Comparison of ENCODE assay signal across 8 mouse cellular contexts in the genomic region with DNA sequence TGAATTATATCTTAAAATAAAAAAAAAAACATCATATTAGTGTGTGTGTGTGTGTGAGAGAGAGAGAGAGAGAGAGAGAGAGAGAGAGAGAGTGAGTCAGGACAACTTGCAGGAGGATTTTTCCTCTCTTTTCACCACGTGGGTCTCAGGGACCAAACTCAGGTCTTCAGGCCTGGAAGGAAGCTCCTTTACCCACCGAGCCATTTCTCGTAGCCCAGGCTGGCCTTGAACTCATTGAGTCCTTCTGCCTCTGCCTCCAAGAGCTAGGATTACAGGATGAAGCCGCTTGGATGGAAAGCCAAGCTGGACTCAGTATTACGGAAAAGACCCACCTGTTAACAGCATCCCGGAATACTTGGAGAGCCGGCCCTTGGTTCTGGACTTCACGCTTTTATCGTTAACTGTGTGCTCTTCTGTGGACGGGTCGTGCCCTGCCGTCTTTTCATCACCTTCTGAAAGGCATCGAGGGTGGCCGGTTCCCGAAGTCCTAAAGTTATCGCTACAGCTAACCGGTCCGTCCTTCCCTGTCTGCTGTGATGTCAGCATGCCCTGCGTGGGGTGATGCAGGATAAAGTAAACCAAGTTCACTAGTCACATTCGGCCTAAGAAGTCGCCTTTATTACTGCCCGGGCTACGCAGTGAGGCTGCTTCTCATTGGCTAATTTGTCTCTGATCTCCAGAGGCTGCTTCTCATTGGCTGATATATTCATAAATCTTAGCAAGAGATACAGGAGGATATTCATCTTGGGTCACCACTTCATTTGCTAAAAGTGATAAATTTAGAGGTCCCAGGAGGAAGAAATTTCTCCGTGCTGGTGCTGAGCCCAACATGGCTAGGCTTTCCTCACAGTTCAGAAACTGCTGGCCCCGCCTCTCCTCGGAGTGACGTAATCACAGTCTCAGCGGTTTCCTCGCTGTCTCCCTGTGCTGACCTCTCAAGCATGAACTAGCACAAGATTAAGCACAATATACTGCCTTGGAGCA. TPM values are rescaled to one million over a fixed set of nuclear protein-coding genes. Genes with fewer than 3 reads are reported as not detected.
DNase-seq lines count a peak whose midpoint lies in the region; ATAC-seq and TF ChIP-seq lines count a peak whose summit lies in the region.

No protein-coding gene starts in this region.

- TF ChIP-seq POLR2A in liver, adult 2 months (IDR thresholded peaks at IDR 0.05; ENCODE audit: extremely low read depth, insufficient read depth, low read length) = no peak

- 0 out of 2 replicates have a peak, but pooled peaks cover 5% of the 10 kb centered on the region for H3K4me1 ChIP-seq in hindbrain, postnatal 0 days (ENCODE audit: insufficient read depth, low read length)
- H3K4me1 ChIP-seq in liver, adult 2 months (ENCODE audit: control insufficient read depth, insufficient read depth, low read length) = peaks cover 4% of the 10 kb centered on the region; the same call in 1 of the 2 replicates
- no peaks in the 10 kb centered on the region for H3K4me1 ChIP-seq in midbrain, postnatal 0 days (ENCODE audit: insufficient read depth, low read length)
- H3K4me1 ChIP-seq in stomach, embryonic 15.5 days = peaks cover 3% of the 10 kb centered on the region; the same call in 1 of the 2 replicates

- peak; percentile 87 for ATAC-seq in hindbrain, postnatal 0 days
- peak; percentile 72; the same call in 1 of the 2 replicates for ATAC-seq in midbrain, postnatal 0 days (ENCODE audit: low FRiP score)
- peak; percentile 87 for ATAC-seq in stomach, embryonic 15.5 days (ENCODE audit: insufficient read depth, low FRiP score, low read depth)

- TF ChIP-seq CTCF in hindbrain, postnatal 0 days (IDR thresholded peaks at IDR 0.05; ENCODE audit: low read depth) = no peak
- no peak for TF ChIP-seq CTCF in liver, adult 2 months (IDR thresholded peaks at IDR 0.05; ENCODE audit: low read depth, low read length)
- TF ChIP-seq CTCF in midbrain, postnatal 0 days (IDR thresholded peaks at IDR 0.05) = no peak

- peak overlapping the region; percentile 43 for H3K4me3 ChIP-seq in hindbrain, postnatal 0 days (ENCODE audit: low read length)
- H3K4me3 ChIP-seq in liver, adult 2 months (ENCODE audit: insufficient read depth, low read depth, low read length) = peak overlapping the region; percentile 20
- H3K4me3 ChIP-seq in midbrain, postnatal 0 days (ENCODE audit: low read depth, low read length) = peak overlapping the region; percentile 36
- peak overlapping the region; percentile 47 for H3K4me3 ChIP-seq in stomach, embryonic 15.5 days (replicated peaks)

- peak overlapping the region; percentile 32; the same call in 1 of the 2 replicates for H3K27ac ChIP-seq in hindbrain, postnatal 0 days
- H3K27ac ChIP-seq in liver, adult 2 months (replicated peaks; ENCODE audit: insufficient read depth, low read depth, low read length) = no peak overlapping the region
- no peak overlapping the region for H3K27ac ChIP-seq in midbrain, postnatal 0 days (ENCODE audit: low read depth, low read length)
- H3K27ac ChIP-seq in stomach, embryonic 15.5 days = peak overlapping the region; percentile 51

- DNase-seq in urinary bladder, adult 18-20 months (ENCODE audit: low spot score in 2 of 2) = peak; percentile 43 to 44
- no peak for DNase-seq in urinary bladder, postnatal 10 days (ENCODE audit: low spot score)
- peak; percentile 50 for DNase-seq in cerebellum, adult 9-11 months
- DNase-seq in gastrocnemius, adult 8-10 months (ENCODE audit: low spot score in 2 of 2) = peak; percentile 53 to 66
- DNase-seq in hindbrain, postnatal 0 days (ENCODE audit: low spot score) = peak; percentile 74
- peak; percentile 58 for DNase-seq in liver, adult 2 months (ENCODE audit: extremely low read depth, low read depth, low spot score)
- peak; percentile 69 for DNase-seq in midbrain, postnatal 0 days (ENCODE audit: low spot score)

- H3K4me2 ChIP-seq in hindbrain, postnatal 0 days (ENCODE audit: low read depth, low read length) = peak overlapping the region; percentile 65
- peak overlapping the region; percentile 60 for H3K4me2 ChIP-seq in midbrain, postnatal 0 days (ENCODE audit: low read depth, low read length, poor library complexity, severe bottlenecking)
- peak overlapping the region; percentile 65 for H3K4me2 ChIP-seq in stomach, embryonic 15.5 days

- no peaks in the 10 kb centered on the region for H3K27me3 ChIP-seq in hindbrain, postnatal 0 days (ENCODE audit: insufficient read depth, low read length)
- H3K27me3 ChIP-seq in liver, adult 2 months (ENCODE audit: control insufficient read depth, insufficient read depth, low read length) = no peaks in the 10 kb centered on the region
- no peaks in the 10 kb centered on the region for H3K27me3 ChIP-seq in midbrain, postnatal 0 days (ENCODE audit: insufficient read depth, low read length)
- no peaks in the 10 kb centered on the region for H3K27me3 ChIP-seq in stomach, embryonic 15.5 days (replicated peaks)

- H3K9me3 ChIP-seq in hindbrain, postnatal 0 days (ENCODE audit: low read length) = no peaks in the 10 kb centered on the region
- H3K9me3 ChIP-seq in midbrain, postnatal 0 days (ENCODE audit: low read length) = no peaks in the 10 kb centered on the region
- no peaks in the 10 kb centered on the region for H3K9me3 ChIP-seq in stomach, embryonic 15.5 days

- H3K79me2 ChIP-seq in liver, adult 2 months (ENCODE audit: control insufficient read depth, insufficient read depth, low read length) = no peaks in the 10 kb centered on the region

- H3K36me3 ChIP-seq in hindbrain, postnatal 0 days (ENCODE audit: insufficient read depth, low read length) = no peaks in the 10 kb centered on the region
- H3K36me3 ChIP-seq in liver, adult 2 months (ENCODE audit: control insufficient read depth, insufficient read depth, low read length) = no peaks in the 10 kb centered on the region
- H3K36me3 ChIP-seq in midbrain, postnatal 0 days (ENCODE audit: insufficient read depth, low read length) = no peaks in the 10 kb centered on the region
- H3K36me3 ChIP-seq in stomach, embryonic 15.5 days = no peaks in the 10 kb centered on the region

- peak overlapping the region; percentile 48 for H3K9ac ChIP-seq in hindbrain, postnatal 0 days (replicated peaks; ENCODE audit: low read length)
- peak overlapping the region; percentile 20; the same call in 1 of the 2 replicates for H3K9ac ChIP-seq in liver, adult 2 months (ENCODE audit: low read depth, low read length)
- peak overlapping the region; percentile 36; the same call in 1 of the 2 replicates for H3K9ac ChIP-seq in midbrain, postnatal 0 days (replicated peaks; ENCODE audit: low read length, poor library complexity, severe bottlenecking)
- 0 out of 2 replicates have a peak overlapping the region, but pooled peaks have one; percentile 9 for H3K9ac ChIP-seq in stomach, embryonic 15.5 days

- 15% methylated on average over 29 of the region's 29 CpGs for WGBS in hindbrain, postnatal 0 days
- 18% methylated on average over 29 of the region's 29 CpGs for WGBS in liver, adult 2 months
- WGBS in midbrain, postnatal 0 days = 18% methylated on average over 29 of the region's 29 CpGs
- 20% methylated on average over 29 of the region's 29 CpGs for WGBS in stomach, embryonic 15.5 days

RNA-seq across cellular contexts. Expression of gene Ulk4, which starts 8.6 kb away (rescaled TPM):
- total RNA-seq in gastrocnemius, adult 8-10 months (2022) = under 1 TPM in 1 of 4 experiments, not detected in 3; 0.44 TPM
- total RNA-seq in hindbrain, postnatal 0 days (2014; rRNA removed) = 8.9 and 20.0 TPM in 2 replicates
- polyA plus RNA-seq in hindbrain, postnatal 0 days (2015; fragmentation: Nextera tagmentation; extraction: Ambion mirVana) = 76.3 and 80.8 TPM in 2 replicates
- total RNA-seq in liver, adult 2 months (2014; rRNA removed) = under 0.01 and 0.20 TPM in 2 replicates
- polyA plus RNA-seq in liver, adult 2 months (2012; rRNA removed) = 0.07 and 0.24 TPM in 2 replicates
- total RNA-seq in midbrain, postnatal 0 days (2014; rRNA removed) = 8.1 and 8.6 TPM in 2 replicates
- 68.0 and 80.0 TPM in 2 replicates for polyA plus RNA-seq in midbrain, postnatal 0 days (2015; fragmentation: Nextera tagmentation; extraction: Ambion mirVana)
- polyA plus RNA-seq in stomach, embryonic 15.5 days (2015; fragmentation: Nextera tagmentation; extraction: Ambion mirVana) = 153 and 179 TPM in 2 replicates

RNA-seq across cellular contexts. Expression of gene Trak1, which starts 11.7 kb away (rescaled TPM):
- 100 to 1,000 TPM; 133 to 200 (median 169) TPM for total RNA-seq in gastrocnemius, adult 8-10 months (2022)
- 129 and 170 TPM in 2 replicates for total RNA-seq in hindbrain, postnatal 0 days (2014; rRNA removed)
- polyA plus RNA-seq in hindbrain, postnatal 0 days (2015; fragmentation: Nextera tagmentation; extraction: Ambion mirVana) = 55.7 and 57.8 TPM in 2 replicates
- total RNA-seq in liver, adult 2 months (2014; rRNA removed) = 50.3 and 56.6 TPM in 2 replicates
- 58.8 and 61.2 TPM in 2 replicates for polyA plus RNA-seq in liver, adult 2 months (2012; rRNA removed)
- total RNA-seq in midbrain, postnatal 0 days (2014; rRNA removed) = 107 and 154 TPM in 2 replicates
- 58.7 and 61.6 TPM in 2 replicates for polyA plus RNA-seq in midbrain, postnatal 0 days (2015; fragmentation: Nextera tagmentation; extraction: Ambion mirVana)
- 20.7 and 21.3 TPM in 2 replicates for polyA plus RNA-seq in stomach, embryonic 15.5 days (2015; fragmentation: Nextera tagmentation; extraction: Ambion mirVana)

Comparison
In these comparisons a context has a peak if more than half of its experiments do, and no peak if none do; other contexts are left out.
1. H3K27ac ChIP-seq: peak in hindbrain, postnatal 0 days (single experiment) and stomach, embryonic 15.5 days (single experiment); none in liver, adult 2 months (single experiment) and midbrain, postnatal 0 days (single experiment).
2. Peak in every context shown above with its lines, with median percentiles within 50 percentile points of each other: ATAC-seq, H3K4me2 ChIP-seq, H3K4me3 ChIP-seq and H3K9ac ChIP-seq.